Comparison of ENCODE assay signal across 9 mouse cellular contexts in genomic region chr12:35331303-35331702, GRCm38 (mm10).
A peak's percentile ranks its signal among the peaks of the same experiment; 100 is the strongest.
DNase-seq lines count a peak whose midpoint lies in the region; ATAC-seq and TF ChIP-seq lines count a peak whose summit lies in the region.
"Had no signal": no experiment of that assay in that cellular context is flagged by ENCODE, and none has a peak within 500 bp of the region (broad histone marks: within the 10 kb centered on the region; RNA-seq: fewer than 3 reads in every experiment).

No protein-coding gene starts in this region.

- H3K9ac ChIP-seq in intestine, postnatal 0 days (ENCODE audit: low read depth, low read length): no peak overlapping the region
- no peak overlapping the region for H3K9ac ChIP-seq in intestine, embryonic 16.5 days (ENCODE audit: low read depth, low read length)

- WGBS in intestine, postnatal 0 days: 95% methylated on average over 3 of the region's 3 CpGs
- WGBS in intestine, embryonic 16.5 days: 93% methylated on average over 3 of the region's 3 CpGs

- H3K27ac ChIP-seq in intestine, postnatal 0 days (ENCODE audit: low read depth, low read length): no peak overlapping the region
- no peak overlapping the region for H3K27ac ChIP-seq in intestine, embryonic 16.5 days (ENCODE audit: low read length)
- no peak overlapping the region for H3K27ac ChIP-seq in bone marrow macrophage, adult 2 months (ENCODE audit: insufficient read depth, low read depth, low read length)

- H3K36me3 ChIP-seq in intestine, postnatal 0 days (ENCODE audit: control insufficient read depth, insufficient read depth): no peaks in the 10 kb centered on the region
- H3K36me3 ChIP-seq in intestine, embryonic 16.5 days (ENCODE audit: control insufficient read depth, insufficient read depth, low read length): no peaks in the 10 kb centered on the region

- H3K4me2 ChIP-seq in intestine, postnatal 0 days (replicated peaks; ENCODE audit: low read depth): no peak overlapping the region
- no peak overlapping the region for H3K4me2 ChIP-seq in intestine, embryonic 16.5 days (ENCODE audit: low read depth, low read length)

- TF ChIP-seq POLR2A in bone marrow macrophage, adult 2 months (IDR thresholded peaks at IDR 0.05; ENCODE audit: borderline replicate concordance, low read depth, low read length): no peak

- peak; percentile 21 for DNase-seq in CD4-positive helper T cell, adult 2 months (ENCODE audit: low read depth, low spot score)
- DNase-seq in retina, embryonic 14.5 days (ENCODE audit: low spot score): peak; percentile 15
- no peak for DNase-seq in right cerebral cortex, adult 2 months (ENCODE audit: low spot score in 2 of 2)
- no peak for DNase-seq in layer of hippocampus, adult 8-10 months (ENCODE audit: low spot score in 2 of 2)
- DNase-seq in right cerebral cortex, postnatal 14 days: no peak

- peak; percentile 61 for TF ChIP-seq CTCF in intestine, postnatal 0 days (IDR thresholded peaks at IDR 0.05; ENCODE audit: low read depth)
- TF ChIP-seq CTCF in bone marrow macrophage, adult 2 months (IDR thresholded peaks at IDR 0.05; ENCODE audit: low read depth, low read length): 0 out of 2 replicates have a peak, but pooled peaks have one; percentile 15

- no peaks in the 10 kb centered on the region for H3K27me3 ChIP-seq in intestine, postnatal 0 days (replicated peaks; ENCODE audit: control insufficient read depth, insufficient read depth, low read length)
- no peaks in the 10 kb centered on the region for H3K27me3 ChIP-seq in intestine, embryonic 16.5 days (replicated peaks; ENCODE audit: control insufficient read depth, insufficient read depth, low read length)
- H3K27me3 ChIP-seq: megakaryocyte, embryonic 14.5 days had no signal

- no peaks in the 10 kb centered on the region for H3K9me3 ChIP-seq in intestine, postnatal 0 days (ENCODE audit: control insufficient read depth)
- H3K9me3 ChIP-seq in intestine, embryonic 16.5 days (ENCODE audit: control insufficient read depth, low read length): no peaks in the 10 kb centered on the region

- ATAC-seq in intestine, postnatal 0 days: no peak
- ATAC-seq in intestine, embryonic 16.5 days: no peak

- H3K4me1 ChIP-seq in intestine, postnatal 0 days (replicated peaks; ENCODE audit: control insufficient read depth, insufficient read depth, low read length): no peaks in the 10 kb centered on the region
- no peaks in the 10 kb centered on the region for H3K4me1 ChIP-seq in intestine, embryonic 16.5 days (ENCODE audit: control insufficient read depth, insufficient read depth, low read length)
- 0 out of 2 replicates have a peak, but pooled peaks cover 3% of the 10 kb centered on the region for H3K4me1 ChIP-seq in bone marrow macrophage, adult 2 months (ENCODE audit: control insufficient read depth, insufficient read depth, low read length)
- H3K4me1 ChIP-seq: megakaryocyte, embryonic 14.5 days had no signal

- H3K4me3 ChIP-seq in intestine, postnatal 0 days (ENCODE audit: low read depth, low read length): no peak overlapping the region
- H3K4me3 ChIP-seq in intestine, embryonic 16.5 days (ENCODE audit: low read length): no peak overlapping the region
- H3K4me3 ChIP-seq in bone marrow macrophage, adult 2 months (ENCODE audit: insufficient read depth, low read length): no peak overlapping the region
- H3K4me3 ChIP-seq: megakaryocyte, embryonic 14.5 days had no signal

Comparison
In these comparisons a context has a peak if more than half of its experiments do, and no peak if none do; other contexts are left out.
1. DNase-seq: peak in CD4-positive helper T cell, adult 2 months (single experiment) and retina, embryonic 14.5 days (single experiment); none in right cerebral cortex, adult 2 months (0 of 2), layer of hippocampus, adult 8-10 months (0 of 2) and right cerebral cortex, postnatal 14 days (single experiment).